Mouse (Mus musculus) testis, adult 2 months (tissue): Measurements from ENCODE around the gene Pi4kb.

Experiments
- CTCF ChIP-seq: fragments of 200-500 bp; IDR thresholded peaks from 2 replicates; pipeline ENCODE4 v1.5.1; 2012; ENCODE audit warnings: low read depth, mild to moderate bottlenecking, inconsistent platforms, low read length, moderate library complexity; ENCODE audit not compliant: control insufficient read depth, insufficient read depth, insufficient replicate concordance
- POLR2A ChIP-seq: fragments of 200-500 bp; IDR thresholded peaks from 2 replicates; pipeline ENCODE4 v1.6.1; 2012; ENCODE audit warnings: low read depth, mild to moderate bottlenecking, inconsistent platforms, low read length, moderate library complexity; ENCODE audit not compliant: control insufficient read depth

DNA sequence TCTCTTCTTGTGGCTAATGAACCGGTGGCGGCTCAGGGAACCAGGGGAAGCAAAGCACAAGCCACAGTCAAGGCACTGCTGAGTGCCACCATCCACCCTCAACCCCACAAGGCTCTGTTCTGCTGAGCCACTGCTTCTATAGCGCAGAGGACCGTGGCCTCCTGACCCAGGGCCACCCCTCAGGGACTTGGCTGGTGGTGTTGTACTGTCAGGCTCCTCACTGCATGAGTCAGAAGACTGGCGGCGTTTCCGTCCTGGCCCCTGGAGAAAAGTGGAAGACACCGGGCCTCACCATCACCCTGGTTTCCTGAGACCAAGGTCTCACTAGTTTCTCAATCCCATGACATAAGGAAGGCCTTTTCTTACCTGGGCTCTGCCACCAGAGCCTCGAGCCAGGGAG lies 33.2 kb downstream of the Pi4kb start:
- TF ChIP-seq POLR2A: no peak
- TF ChIP-seq CTCF: no peak
